Mouse (Mus musculus) brain, embryonic 14.5 days (tissue): Measurements from ENCODE around the gene Htr1d.

Source experiments
- CTCF ChIP-seq: fragments of 200-500 bp; IDR thresholded peaks from 2 replicates; pipeline ENCODE4 v1.5.1; 2012; ENCODE audit warnings: inconsistent platforms, mild to moderate bottlenecking, moderate library complexity, borderline replicate concordance; ENCODE audit not compliant: insufficient read depth, insufficient read length; ENCODE audit errors: extremely low read depth
- POLR2A ChIP-seq: fragments of 200-500 bp; IDR thresholded peaks from 2 replicates; pipeline ENCODE4 v1.6.1; 2012; ENCODE audit warnings: mild to moderate bottlenecking, inconsistent platforms, borderline replicate concordance; ENCODE audit not compliant: poor library complexity, insufficient read depth, insufficient read length, severe bottlenecking; ENCODE audit errors: extremely low read depth

DNA sequence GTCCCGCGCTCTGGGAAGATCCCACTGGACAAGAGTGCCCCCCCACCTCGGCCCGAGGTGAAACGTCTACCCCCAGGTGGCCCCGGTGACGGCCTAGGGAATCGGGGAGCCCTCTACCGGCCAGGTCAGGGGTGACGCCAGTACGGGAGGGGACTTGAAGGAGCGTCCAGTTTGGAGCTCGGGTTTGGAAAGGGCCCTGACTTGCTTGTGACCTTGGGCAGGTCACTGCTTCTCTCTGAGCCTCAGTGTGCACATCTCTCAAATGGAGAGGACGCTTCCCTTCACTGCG lies 1.6 kb downstream of the Htr1d start:
- peak; percentile 43; the same call in 1 of the 2 replicates for TF ChIP-seq CTCF
- TF ChIP-seq POLR2A = no peak
